Mouse (Mus musculus) small intestine, adult 2 months (tissue): ENCODE measurements around the gene Cacna1e.

Experiments
- CTCF ChIP-seq: fragments of 200-500 bp; IDR thresholded peaks from 2 replicates; pipeline ENCODE4 v1.5.1; 2012; ENCODE audit warnings: low read depth, mild to moderate bottlenecking, control low read depth, inconsistent platforms, low read length, moderate library complexity, mixed read lengths; ENCODE audit not compliant: insufficient replicate concordance, insufficient read length; ENCODE audit errors: extremely low read depth
- POLR2A ChIP-seq: fragments of 200-500 bp; IDR thresholded peaks from 2 replicates; pipeline ENCODE4 v1.6.1; 2012; ENCODE audit warnings: low read depth, mild to moderate bottlenecking, control low read depth, inconsistent platforms, low read length, moderate library complexity

DNA sequence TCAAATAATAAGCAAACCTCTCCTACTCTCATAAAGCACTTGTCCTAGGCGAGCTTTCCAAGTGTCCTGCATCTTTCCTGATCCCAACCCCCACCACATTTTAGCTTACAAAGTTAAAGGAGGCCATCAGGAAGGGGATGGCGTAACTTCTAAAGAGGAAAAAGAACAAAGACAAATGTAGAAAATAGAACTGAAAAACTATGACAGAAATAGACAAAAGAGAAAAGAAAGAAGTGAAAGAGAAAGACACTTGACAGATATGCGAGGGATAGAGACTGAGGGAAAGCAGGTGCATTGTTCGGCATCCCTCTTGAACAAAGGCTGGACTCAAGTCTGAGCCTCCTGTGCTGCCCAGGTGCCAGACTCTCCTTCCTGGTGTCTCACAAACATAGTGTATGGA is 246.5 kb downstream of the Cacna1e start:
- TF ChIP-seq CTCF (no peak), POLR2A (no peak)
